Mouse (Mus musculus) hindbrain, postnatal 0 days (tissue): ENCODE results near the gene Herc1. TPM values are rescaled to one million over a fixed set of nuclear protein-coding genes. Genes with fewer than 3 reads are reported as not detected.

Experiments used
- ATAC-seq: fragments of 200-750 bp; cut with Nextera tagmentation; 2 replicates; pipeline ENCODE4 v1.8.0; 2017; ENCODE audit warnings: mild to moderate bottlenecking, moderate TSS enrichment, moderate library complexity
- DNase-seq: peaks from one replicate; pipeline ENCODE4 v3.0.0-alpha.2; 2015; ENCODE audit warnings: low spot score
- H3K27ac ChIP-seq: fragments of 300-500 bp; sonication (generic); 2 replicates; pipeline ENCODE4 v1.5.1; 2014; ENCODE audit warnings: mild to moderate bottlenecking
- H3K27me3 ChIP-seq: fragments of 300-500 bp; sonication (generic); 2 replicates; pipeline ENCODE4 v1.6.1; 2014; ENCODE audit warnings: low read length, mixed read lengths; ENCODE audit not compliant: insufficient read depth
- H3K36me3 ChIP-seq: fragments of 300-500 bp; sonication (generic); 2 replicates; pipeline ENCODE4 v1.6.1; 2014; ENCODE audit warnings: low read length, mixed read lengths; ENCODE audit not compliant: insufficient read depth
- H3K4me1 ChIP-seq: fragments of 300-500 bp; sonication (generic); 2 replicates; pipeline ENCODE4 v1.6.1; 2014; ENCODE audit warnings: antibody characterized with exemption, low read length, mixed read lengths; ENCODE audit not compliant: insufficient read depth
- H3K4me2 ChIP-seq: fragments of 300-500 bp; sonication (generic); 2 replicates; pipeline ENCODE4 v1.6.1; 2014; ENCODE audit warnings: low read depth, mild to moderate bottlenecking, low read length, moderate library complexity, mixed read lengths
- H3K4me3 ChIP-seq: fragments of 300-500 bp; sonication (generic); 2 replicates; pipeline ENCODE4 v1.5.1; 2014; ENCODE audit warnings: low read length
- H3K9ac ChIP-seq: fragments of 300-500 bp; sonication (generic); replicated peaks from 2 replicates; pipeline ENCODE4 v1.6.1; 2014; ENCODE audit warnings: mild to moderate bottlenecking, low read length, moderate library complexity, mixed read lengths
- H3K9me3 ChIP-seq: fragments of 300-500 bp; sonication (generic); 2 replicates; pipeline ENCODE4 v1.6.1; 2016; ENCODE audit warnings: low read length, mixed read lengths
- CTCF ChIP-seq: IDR thresholded peaks from 2 replicates; pipeline ENCODE4 v1.5.1; 2016; ENCODE audit warnings: antibody characterized with exemption, control low read depth, low read depth
- WGBS: fragments of 180-500 bp; shearing (Covaris S2); extraction: QIAGEN DNeasy Blood & Tissue Kit; methylation state at CpG from one replicate; pipeline ENCODE4 v1.1.7; 2014; 5-methylcytosine and 5-hydroxymethylcytosine counted together
- polyA plus RNA-seq: library from polyadenylated mRNA; unstranded; fragments of >200 nt; fragmentation: Nextera tagmentation; extraction: Ambion mirVana; gene quantifications from 2 replicates; pipeline ENCODE4 v1.2.1, GENCODE M21; 2015
- total RNA-seq: library from RNA; depleted of rRNA; stranded (reverse); fragments of >200 nt; gene quantifications from 2 replicates; pipeline ENCODE4 v1.2.3, GENCODE M21; 2014

Herc1 gene
- total and polyA plus RNA-seq, 2 experiments from 2014 or later = 30.7 to 104 TPM

DNA sequence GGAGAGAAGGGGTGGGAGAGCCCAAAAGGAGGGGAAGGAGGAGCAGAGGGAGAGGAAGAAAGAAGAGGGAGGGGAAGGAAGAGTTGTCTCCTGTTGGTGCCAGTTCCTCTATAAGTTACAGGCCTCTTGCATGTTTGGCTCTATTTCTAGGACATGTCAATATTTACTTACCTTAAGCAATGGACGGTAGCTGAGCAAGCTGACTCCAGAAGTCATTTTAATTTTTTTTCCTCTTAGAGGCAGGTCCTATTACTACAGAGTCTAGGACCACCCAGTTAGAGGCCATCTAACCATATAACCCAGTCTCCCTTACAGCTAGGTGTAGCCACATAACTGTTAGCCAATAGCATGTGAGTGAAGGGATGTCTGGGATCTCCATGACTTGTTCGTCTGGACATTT lies 18.7 kb upstream of the Herc1 start:
- WGBS = 90% methylated on average over 2 of the region's 2 CpGs
- no peak for ATAC-seq
- Histone ChIP-seq H3K27me3 (no peaks in the 10 kb centered on the region), H3K4me1 (no peaks in the 10 kb centered on the region), H3K9ac (no peak overlapping the region), H3K4me3 (no peak overlapping the region), H3K36me3 (no peaks in the 10 kb centered on the region), H3K27ac (no peak overlapping the region), H3K9me3 (no peaks in the 10 kb centered on the region), H3K4me2 (no peak overlapping the region)
- no peak for TF ChIP-seq CTCF
- DNase-seq = no peak

DNA sequence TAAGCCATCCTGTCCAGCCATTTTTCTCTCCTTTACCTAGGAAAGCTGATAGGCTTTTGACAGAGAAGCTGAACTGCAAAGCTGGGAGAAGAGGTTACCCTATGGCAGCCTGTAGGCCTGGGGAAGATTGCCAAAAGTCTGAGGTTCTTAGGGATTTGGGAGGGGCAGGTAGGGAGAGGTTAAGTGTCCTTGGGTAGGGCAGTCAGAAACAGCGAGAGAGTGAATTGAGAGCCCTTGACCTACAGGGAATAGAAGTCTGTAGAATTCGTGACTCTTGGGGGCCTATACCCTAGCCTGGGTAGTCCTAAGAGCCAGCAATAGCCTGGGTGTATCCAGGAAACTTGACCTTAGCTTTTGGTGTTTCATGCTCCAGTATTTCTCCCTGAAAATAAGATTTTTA lies 17.9 kb upstream of the Herc1 start:
- Histone ChIP-seq H3K36me3 (no peaks in the 10 kb centered on the region), H3K4me1 (no peaks in the 10 kb centered on the region), H3K27ac (no peak overlapping the region), H3K9me3 (no peaks in the 10 kb centered on the region), H3K27me3 (no peaks in the 10 kb centered on the region), H3K9ac (no peak overlapping the region), H3K4me3 (no peak overlapping the region), H3K4me2 (no peak overlapping the region)
- 67% methylated on average over 2 of the region's 2 CpGs for WGBS
- TF ChIP-seq CTCF = no peak
- DNase-seq (no peak), ATAC-seq (no peak)

DNA sequence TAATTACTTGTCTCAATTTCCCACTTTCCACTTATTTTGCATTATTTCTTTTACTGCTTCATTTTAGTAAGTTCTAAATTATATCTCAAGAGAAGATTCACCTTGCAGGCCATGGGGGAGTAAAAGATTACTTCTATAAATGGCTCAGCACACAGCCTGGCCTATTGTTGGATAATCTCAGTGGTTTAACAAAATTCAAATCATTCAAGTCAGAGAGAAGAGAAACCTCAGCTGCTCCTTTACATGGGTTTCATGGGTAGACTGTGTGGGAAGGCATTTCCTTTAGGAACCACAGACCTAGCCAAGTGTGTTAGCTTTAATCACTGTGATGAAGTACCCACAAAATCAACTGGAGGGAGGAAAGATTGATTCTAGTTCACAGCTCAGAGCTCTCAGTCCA lies 13.0 kb upstream of the Herc1 start:
- H3K4me1 ChIP-seq = no peaks in the 10 kb centered on the region
- no peaks in the 10 kb centered on the region for H3K27me3 ChIP-seq
- no peak overlapping the region for H3K4me2 ChIP-seq
- H3K4me3 ChIP-seq = no peak overlapping the region
- ATAC-seq (no peak), DNase-seq (no peak)
- TF ChIP-seq CTCF = no peak
- H3K9ac ChIP-seq = no peak overlapping the region
- H3K36me3 ChIP-seq = no peaks in the 10 kb centered on the region
- no peaks in the 10 kb centered on the region for H3K9me3 ChIP-seq
- no peak overlapping the region for H3K27ac ChIP-seq

DNA sequence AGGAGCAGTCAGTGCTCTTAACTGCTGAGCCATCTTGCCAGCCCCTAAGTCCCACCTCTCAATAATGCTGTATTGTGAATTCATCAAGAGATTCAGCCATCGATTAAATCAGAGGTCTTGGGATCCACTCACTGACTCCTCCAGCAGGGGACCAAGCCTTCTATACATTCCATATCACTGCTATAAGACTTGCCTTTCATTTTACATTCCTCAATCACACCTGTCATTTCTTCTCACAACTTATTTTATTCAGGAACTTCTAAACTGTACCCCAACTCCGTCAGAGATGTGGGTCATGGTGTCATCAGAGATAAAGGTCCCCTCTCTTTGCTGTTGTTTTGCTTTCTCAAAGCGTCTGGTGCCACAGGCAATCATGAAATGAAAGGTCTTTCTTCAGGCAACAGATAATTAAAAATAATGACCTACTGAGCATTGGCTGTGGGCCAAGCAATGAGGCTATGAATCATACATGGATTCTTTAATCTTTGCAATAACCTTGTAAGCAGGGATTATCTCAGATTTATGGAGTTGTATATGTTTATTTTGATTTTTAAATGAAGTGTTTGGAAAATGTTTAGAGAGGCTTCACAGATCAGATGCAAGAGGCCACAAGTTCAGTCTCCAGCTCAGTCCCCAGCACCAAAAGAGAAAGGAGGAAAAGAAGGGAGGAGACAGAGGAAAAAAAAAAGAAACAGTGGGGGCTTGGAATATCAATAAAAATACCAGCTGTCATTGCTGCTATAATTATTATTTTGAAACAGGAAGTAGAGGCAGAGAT lies 12.1 kb upstream of the Herc1 start:
- TF ChIP-seq CTCF = no peak
- no peak for ATAC-seq

DNA sequence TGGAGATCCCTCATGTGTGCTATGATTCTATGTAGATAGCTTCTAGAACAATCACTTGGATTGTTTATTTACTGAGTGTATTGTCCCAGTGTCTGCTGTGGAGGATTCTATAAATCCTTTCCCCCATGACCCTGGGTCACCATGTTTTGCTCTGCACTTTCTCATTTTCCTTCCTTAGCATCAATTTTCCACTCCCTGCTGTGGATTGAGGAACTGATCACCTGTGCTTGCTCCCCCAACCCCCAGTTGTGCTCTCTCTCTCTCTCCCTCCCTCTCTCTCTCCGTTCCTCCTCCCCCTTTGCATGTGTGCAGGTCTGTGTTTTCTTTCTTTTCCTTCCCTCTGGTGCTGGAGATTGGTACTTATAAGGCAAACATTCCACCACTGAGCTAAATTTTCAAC lies 10.5 kb upstream of the Herc1 start:
- H3K9me3 ChIP-seq = no peaks in the 10 kb centered on the region
- 65% methylated on average over 1 of the region's 1 CpGs for WGBS
- H3K4me1 ChIP-seq = no peaks in the 10 kb centered on the region
- no peaks in the 10 kb centered on the region for H3K27me3 ChIP-seq
- no peak for TF ChIP-seq CTCF
- no peak overlapping the region for H3K27ac ChIP-seq
- H3K4me3 ChIP-seq = no peak overlapping the region
- H3K36me3 ChIP-seq = no peaks in the 10 kb centered on the region
- H3K4me2 ChIP-seq = no peak overlapping the region
- ATAC-seq (no peak), DNase-seq (no peak)
- no peak overlapping the region for H3K9ac ChIP-seq

More for the DNA sequence above, 12.1 kb upstream of the Herc1 start:
- no peaks in the 10 kb centered on the region for H3K27me3 ChIP-seq
- WGBS = 52% methylated on average over 3 of the region's 3 CpGs
- no peaks in the 10 kb centered on the region for H3K4me1 ChIP-seq
- H3K9ac ChIP-seq = no peak overlapping the region
- no peaks in the 10 kb centered on the region for H3K9me3 ChIP-seq
- no peaks in the 10 kb centered on the region for H3K36me3 ChIP-seq
- no peak overlapping the region for H3K27ac ChIP-seq
- no peak overlapping the region for H3K4me2 ChIP-seq
- peak; percentile 18 for DNase-seq
- H3K4me3 ChIP-seq = no peak overlapping the region

DNA sequence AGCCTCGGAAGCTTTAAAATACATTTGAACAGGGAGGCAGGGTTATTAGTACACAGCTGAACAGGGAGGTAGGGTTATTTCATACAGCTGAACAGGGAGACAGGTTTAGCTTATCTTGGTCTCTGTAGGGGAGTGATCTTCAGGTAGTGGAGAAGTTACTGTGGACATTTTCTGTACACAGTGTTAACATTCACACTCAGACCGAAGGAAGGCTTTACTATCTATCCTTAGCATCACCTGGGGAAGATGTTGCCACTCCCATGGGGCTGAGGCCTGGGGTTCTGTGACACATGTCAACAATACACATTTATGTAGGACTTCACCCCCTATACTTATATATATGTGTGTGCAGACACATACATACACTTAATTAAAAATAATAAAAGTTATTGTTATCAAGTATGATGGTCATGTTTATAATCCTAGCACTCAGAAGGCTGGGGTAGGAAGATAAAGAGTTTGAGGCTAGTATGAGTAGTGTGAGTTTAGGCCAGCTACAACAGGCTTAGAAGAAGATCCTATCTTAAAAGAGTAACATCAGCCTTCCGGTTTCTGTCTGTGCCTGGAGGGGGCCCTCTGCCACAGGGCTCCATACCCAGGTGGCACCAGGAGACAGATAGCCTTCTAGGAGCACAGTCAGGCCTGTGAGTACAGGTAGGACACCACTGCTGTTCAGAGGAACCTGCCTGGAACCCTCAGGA lies 9.7 kb upstream of the Herc1 start:
- H3K27me3 ChIP-seq = no peaks in the 10 kb centered on the region
- H3K36me3 ChIP-seq = no peaks in the 10 kb centered on the region
- 88% methylated on average over 3 of the region's 3 CpGs for WGBS

More for the DNA sequence above, 9.7 kb upstream of the Herc1 start:
- Histone ChIP-seq H3K4me3 (no peak overlapping the region), H3K4me1 (no peaks in the 10 kb centered on the region), H3K9ac (no peak overlapping the region), H3K9me3 (no peaks in the 10 kb centered on the region), H3K27ac (no peak overlapping the region), H3K4me2 (no peak overlapping the region)
- ATAC-seq (no peak), DNase-seq (no peak)
- no peak for TF ChIP-seq CTCF
